Mouse (Mus musculus): ENCODE data around the gene Arl2.

DNA sequence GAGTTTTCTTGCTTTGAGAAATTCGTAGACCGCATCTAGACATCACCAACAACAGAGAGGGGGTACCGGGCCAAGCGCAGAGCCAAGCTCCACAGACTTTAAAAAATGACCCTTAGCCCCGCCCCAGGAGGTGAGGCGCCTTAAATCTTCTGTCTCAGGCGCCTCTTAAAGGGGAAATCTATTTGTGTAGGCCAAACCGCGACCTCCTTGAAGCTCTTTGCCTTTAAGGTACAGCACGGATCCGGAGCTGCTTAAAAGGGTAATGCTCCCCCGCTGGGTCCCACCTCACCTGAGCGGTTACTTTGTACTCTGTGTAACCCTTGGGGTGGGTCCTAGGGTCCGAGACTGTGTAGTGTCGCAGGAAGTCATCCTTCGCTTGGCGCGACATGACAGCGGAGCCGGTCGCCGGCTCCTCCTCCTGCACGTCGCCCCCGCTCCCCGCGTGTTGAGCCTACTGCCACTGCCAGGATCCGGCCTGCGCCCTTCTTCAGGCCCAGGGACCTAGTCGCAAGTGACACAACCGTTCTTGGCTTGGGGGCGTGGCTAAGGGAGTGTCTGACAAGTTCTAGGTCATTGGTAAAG is 13.5 kb downstream of the Arl2 start, which contains the start of gene Snx15:
- TF ChIP-seq POLR2A (IDR thresholded peaks at IDR 0.05; ENCODE audit: borderline replicate concordance, extremely low read depth, insufficient read depth, insufficient read length, poor library complexity, severe bottlenecking) (peak; percentile 29; the same call in 1 of the 2 replicates), CTCF (IDR thresholded peaks at IDR 0.05; ENCODE audit: borderline replicate concordance, extremely low read depth, insufficient read depth, insufficient read length) (no peak)

Data from brain, embryonic 14.5 days (tissue).